Mouse (Mus musculus) ES-CJ7 (cell line): Measurements from ENCODE around the gene Ppp1r13b.
"Not testable (repeated sequence)": the region's sequence is repeated elsewhere in the genome, so short reads cannot be mapped to it uniquely, and the experiment has no call there.

Experiments
- DNase-seq: peaks from one replicate; pipeline ENCODE4 v3.0.0; 2011; ENCODE audit warnings: low read depth, low spot score

The Ppp1r13b gene

DNA sequence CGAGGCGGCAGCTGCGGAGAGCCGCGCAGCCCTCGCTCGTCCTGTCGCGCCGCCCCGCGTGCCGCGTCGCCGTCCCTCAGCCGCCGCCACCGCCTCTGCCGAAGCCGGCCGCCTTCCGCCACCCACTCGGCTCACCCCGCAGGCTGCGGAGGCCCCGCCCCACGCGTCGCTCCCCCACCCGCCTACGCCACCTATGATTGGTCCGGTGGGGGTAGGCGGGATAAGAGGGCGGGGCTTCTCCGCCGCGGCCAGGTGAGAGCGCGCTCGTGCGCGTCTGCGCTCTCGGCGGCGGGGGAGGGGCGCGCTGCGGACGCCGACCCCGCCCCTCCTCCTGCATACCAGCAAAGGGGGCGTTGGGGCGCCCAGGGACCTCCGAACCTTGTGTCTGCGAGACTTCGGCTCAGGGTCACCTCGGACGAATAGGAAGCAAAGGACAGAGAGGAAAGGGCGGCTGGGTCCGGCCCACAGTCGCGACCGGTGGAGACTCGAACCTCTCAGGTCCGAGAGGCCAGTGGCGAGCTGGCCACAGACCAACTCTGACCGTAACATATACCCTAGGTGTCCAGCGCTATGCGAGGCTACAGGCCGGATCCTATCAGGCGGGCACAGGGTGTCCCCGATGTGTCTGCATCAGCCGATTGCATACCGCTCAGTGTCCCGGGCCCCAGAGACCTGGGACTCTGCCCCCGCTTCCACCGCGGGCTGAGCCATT is at the start of gene Ppp1r13b:
Gene Ppp1r13b, minus strand, starts transcription at position 141 of the 712 bp plus-strand sequence.
- peak; percentile 89 for DNase-seq

DNA sequence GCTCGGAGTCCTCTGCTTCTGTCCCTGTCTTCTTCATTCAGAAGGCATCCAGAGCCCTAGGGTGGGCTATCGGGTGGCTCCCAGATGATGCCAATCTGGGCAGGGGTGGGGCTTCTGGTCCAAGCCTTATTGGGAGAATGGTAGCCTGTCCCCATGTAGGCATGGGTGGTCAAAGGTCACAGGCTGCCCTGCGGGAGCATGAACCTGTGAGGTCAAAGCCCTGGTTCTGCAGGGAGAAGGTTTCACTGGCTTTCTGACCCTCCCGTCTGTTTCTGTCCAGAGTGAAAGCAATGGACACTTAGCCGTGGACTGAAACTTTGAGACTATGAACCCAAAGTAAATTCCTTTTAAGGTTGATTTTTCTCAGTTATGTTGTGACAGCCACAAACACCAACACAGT is 48.3 kb upstream of the Ppp1r13b start:
- DNase-seq: no peak

DNA sequence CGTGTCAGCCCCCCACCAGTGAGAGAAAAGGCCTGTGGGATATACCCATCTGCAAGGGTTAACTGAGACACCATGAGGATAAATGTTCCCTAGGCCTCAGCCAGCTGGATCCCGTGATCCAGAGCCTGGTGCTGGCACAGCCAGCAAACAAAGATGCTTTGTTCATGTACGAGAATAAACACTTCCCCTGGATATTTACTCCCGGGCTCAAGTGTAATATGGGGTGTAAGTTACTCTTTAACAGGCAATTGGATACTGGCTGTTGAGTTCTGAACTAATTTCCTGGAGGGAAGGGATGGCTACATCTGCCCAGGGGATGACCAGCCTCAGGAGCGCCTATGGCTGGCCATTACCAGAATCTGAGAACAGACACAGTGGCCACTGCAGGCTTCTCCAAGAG is 43.8 kb upstream of the Ppp1r13b start:
- no peak for DNase-seq

GRCm38 (mm10) chr12:111950486-111950885 is 42.6 kb upstream of the Ppp1r13b start:
- DNase-seq: no peak

- DNase-seq: peak; percentile 23
Measured at GRCm38 (mm10) chr12:111946716-111947115, 38.8 kb upstream of the Ppp1r13b start.

- DNase-seq: not testable (repeated sequence)
Measured at GRCm38 (mm10) chr12:111945765-111946655, 38.1 kb upstream of the Ppp1r13b start.

DNA sequence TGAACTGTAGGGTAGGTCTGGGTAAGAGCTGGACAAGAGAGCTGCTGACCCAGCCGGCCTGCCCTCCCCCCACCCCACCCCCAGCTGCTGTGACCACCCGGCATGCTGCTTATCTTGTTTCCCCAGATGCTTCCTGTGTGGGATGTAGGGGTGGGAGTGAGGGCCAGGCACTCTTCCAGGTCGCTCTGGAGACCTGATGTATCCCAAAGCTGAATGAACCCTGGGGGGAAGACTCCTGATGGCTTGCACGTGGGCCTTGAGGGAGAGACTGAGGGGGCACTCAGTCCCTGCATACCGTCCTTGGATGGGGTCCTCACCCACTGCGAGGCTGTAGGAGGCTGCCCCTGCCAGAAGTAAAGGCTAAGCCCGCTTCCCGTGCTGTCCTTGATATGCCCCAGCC is 37.2 kb upstream of the Ppp1r13b start:
- no peak for DNase-seq

- DNase-seq: not testable (repeated sequence)
Measured at GRCm38 (mm10) chr12:111944065-111944987, 36.4 kb upstream of the Ppp1r13b start.

- no peak for DNase-seq
Measured at GRCm38 (mm10) chr12:111943421-111944064, 35.6 kb upstream of the Ppp1r13b start.

- DNase-seq: peak; percentile 72
Measured at GRCm38 (mm10) chr12:111938623-111939177, 30.8 kb upstream of the Ppp1r13b start.

GRCm38 (mm10) chr12:111936706-111937550 is 29.0 kb upstream of the Ppp1r13b start:
- DNase-seq: peak; percentile 76

DNA sequence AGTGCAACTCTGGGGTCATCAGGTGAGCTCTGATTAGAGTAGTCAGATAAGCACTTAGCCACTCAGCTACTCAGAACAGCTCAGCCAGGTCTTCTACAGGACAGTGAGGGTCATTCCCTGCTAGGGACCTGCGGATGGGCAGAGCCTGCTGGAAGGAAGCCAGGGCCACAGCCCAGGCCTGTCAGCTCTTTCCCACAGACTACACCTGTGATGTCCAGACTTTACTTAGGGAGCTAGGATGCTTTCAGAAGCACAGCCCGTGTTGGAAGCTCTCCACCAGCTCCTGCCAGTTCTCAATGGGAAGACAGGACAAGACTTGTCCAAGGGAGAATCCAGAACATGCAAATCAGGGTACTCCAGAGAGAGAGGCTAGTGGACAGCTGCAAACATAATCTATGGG is 26.1 kb upstream of the Ppp1r13b start:
- DNase-seq: no peak

DNA sequence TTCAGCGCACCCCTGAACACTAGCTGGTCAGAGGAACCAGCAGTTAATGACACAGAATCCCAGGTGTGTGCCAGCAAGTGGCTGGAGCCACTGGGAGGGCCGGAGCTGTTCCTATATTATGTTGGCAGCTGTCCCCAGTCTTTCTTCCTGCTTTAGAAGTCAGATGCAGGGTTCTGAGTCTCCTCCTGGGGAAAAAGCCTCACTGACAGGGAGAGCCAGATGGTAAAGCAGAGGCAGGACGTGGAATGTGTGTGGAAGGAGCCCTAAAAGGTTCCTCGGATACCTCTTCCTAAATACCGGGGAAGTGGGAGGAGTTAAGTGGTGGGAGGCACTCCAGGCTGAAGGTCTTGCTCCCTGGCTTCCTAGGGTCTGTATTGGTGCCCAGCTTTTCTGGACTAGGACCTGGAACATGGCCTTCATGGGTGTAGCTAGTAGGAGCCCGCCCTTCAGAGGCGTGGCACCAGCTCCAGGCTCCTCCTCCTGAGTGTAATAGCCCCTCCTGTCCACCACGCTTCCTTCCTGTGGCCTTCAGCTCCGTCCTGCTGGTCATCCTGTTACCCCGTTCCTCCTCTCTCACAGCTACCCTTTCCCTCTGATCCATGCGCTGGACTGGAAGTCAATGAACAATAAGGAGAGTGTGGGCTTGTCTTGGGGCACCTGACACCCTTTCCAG is 25.3 kb upstream of the Ppp1r13b start:
- no peak for DNase-seq

- DNase-seq: no peak
Measured at GRCm38 (mm10) chr12:111932513-111932912, 24.6 kb upstream of the Ppp1r13b start.

DNA sequence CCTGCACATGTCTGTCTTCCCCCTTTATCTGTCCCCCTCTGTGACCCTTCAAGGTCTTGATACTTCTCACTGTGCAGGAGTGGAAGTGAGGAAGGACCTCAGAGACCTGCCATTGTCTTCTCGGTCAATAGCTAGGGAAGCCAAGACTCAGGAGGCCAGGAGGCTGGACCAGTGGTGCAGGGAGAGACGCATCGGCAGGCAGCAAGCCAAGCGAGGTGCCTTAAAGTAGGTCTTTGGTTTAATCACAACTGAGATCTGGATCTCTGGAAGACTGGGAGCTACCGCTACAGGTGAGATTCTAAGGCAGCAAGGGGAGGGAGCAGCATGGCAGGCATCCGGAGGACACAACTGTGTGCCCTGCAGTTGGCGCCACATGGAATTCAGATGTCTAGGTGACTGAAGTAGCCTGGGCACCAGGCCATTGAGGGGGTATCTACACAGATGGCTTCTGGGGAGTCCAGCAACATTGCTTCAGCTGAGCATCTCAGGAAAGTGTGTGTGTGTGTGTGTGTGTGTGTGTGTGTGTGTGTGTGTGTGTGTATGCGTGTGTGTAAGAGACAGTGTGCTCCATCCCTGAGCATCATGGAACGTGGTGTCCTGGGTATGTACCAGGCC is 23.6 kb upstream of the Ppp1r13b start:
- DNase-seq: no peak

- DNase-seq: no peak
Measured at GRCm38 (mm10) chr12:111928411-111928966, 20.6 kb upstream of the Ppp1r13b start.

DNA sequence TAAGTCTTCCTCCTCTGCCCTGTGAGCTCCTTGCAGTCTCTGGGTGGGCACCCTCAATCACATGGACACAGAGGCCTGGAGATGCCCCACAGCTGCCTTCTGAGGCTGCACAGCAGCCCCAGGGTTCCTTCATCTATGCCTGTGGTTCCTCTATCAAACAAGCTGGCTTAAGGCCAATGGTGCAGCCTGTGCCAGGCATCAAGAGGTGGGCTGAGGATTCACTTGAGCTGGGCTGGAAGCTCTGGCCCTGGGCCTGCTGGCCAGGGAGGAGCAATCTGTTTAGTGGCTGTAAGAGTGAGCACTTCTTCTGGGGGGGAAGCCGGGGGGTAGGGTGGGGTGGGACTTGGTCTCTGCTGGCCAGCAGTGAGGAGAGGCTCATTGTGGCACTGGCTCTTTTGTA is 19.4 kb upstream of the Ppp1r13b start:
- DNase-seq: no peak

GRCm38 (mm10) chr12:111923117-111923516 is 15.2 kb upstream of the Ppp1r13b start:
- no peak for DNase-seq

DNA sequence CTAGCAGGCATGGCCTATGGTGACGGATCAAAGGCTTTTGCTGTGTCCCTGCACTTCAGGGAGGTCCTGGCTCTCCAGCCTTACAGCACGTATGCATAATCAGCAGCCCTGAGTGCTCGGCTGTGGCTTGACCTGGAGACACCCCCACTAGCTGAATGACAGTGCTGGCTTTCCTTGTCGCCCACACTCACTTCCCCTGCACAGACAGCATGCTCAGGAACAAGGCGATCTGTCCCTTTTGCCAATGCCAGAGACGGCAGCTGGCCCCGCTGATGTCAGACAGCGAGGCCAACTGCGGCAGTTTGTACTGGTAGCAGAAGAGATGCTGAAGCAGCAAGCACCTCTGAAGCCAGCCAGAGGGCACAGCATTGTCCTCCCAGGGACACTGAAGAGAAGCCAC is 12.1 kb upstream of the Ppp1r13b start:
- DNase-seq: no peak
